ENCODE assay signal across 12 mouse cellular contexts in the genomic region with DNA sequence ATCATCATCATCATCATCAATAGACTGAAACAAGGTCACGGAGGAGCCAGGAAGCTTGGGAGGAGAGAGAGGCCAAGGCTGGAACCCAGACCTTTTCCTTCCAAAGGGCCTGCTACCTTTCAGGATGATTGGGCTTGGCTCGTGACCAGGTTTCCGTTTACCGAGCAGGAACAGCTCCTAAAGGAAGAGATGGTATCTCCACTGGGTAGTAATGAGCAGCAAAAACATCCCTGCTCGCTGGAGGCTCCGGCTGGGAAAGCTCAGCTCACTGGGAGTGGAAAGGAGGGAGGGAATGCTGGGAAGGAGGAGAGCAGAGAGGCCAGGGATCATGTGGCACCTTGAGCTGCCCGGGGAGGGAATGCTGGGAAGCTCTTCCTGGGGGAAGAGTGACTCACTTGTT.
DNase-seq lines count a peak whose midpoint lies in the region; ATAC-seq and TF ChIP-seq lines count a peak whose summit lies in the region.
"Had no signal": no experiment of that assay in that cellular context is flagged by ENCODE, and none has a peak within 500 bp of the region (broad histone marks: within the 10 kb centered on the region; RNA-seq: fewer than 3 reads in every experiment).

No protein-coding gene starts in this region.

- H3K36me3 ChIP-seq in heart, adult 2 months (ENCODE audit: control insufficient read depth, insufficient read depth, low read length), result no peaks in the 10 kb centered on the region
- no peaks in the 10 kb centered on the region for H3K36me3 ChIP-seq in kidney, adult 2 months (ENCODE audit: control insufficient read depth, insufficient read depth, low read length)
- H3K36me3 ChIP-seq in hindbrain, embryonic 13.5 days, result no peaks in the 10 kb centered on the region
- H3K36me3 ChIP-seq: forebrain, embryonic 15.5 days; limb, embryonic 10.5 days had no signal

- TF ChIP-seq EP300 in heart, adult 2 months (IDR thresholded peaks at IDR 0.05; ENCODE audit: insufficient read depth, low read depth, low read length), result no peak

- H3K9me3 ChIP-seq in hindbrain, embryonic 13.5 days, result no peaks in the 10 kb centered on the region
- H3K9me3 ChIP-seq: forebrain, embryonic 15.5 days; limb, embryonic 10.5 days had no signal

- no peaks in the 10 kb centered on the region for H3K27me3 ChIP-seq in heart, adult 2 months (ENCODE audit: control insufficient read depth, insufficient read depth, low read length)
- H3K27me3 ChIP-seq in kidney, adult 2 months (replicated peaks; ENCODE audit: control insufficient read depth, insufficient read depth, low read length), result no peaks in the 10 kb centered on the region
- peaks cover 6% of the 10 kb centered on the region; the same call in 1 of the 2 replicates for H3K27me3 ChIP-seq in hindbrain, embryonic 13.5 days
- H3K27me3 ChIP-seq: forebrain, embryonic 15.5 days had no signal

- no peak overlapping the region for H3K4me3 ChIP-seq in lung, adult 2 months (replicated peaks; ENCODE audit: extremely low read depth, low read depth, low read length)
- no peak overlapping the region for H3K4me3 ChIP-seq in heart, adult 2 months
- no peak overlapping the region for H3K4me3 ChIP-seq in kidney, adult 2 months (ENCODE audit: insufficient read depth, low read depth, low read length)
- no peak overlapping the region for H3K4me3 ChIP-seq in hindbrain, embryonic 13.5 days
- H3K4me3 ChIP-seq: forebrain, embryonic 15.5 days; layer of hippocampus, adult 2 months; limb, embryonic 10.5 days had no signal

- TF ChIP-seq POLR2A in lung, adult 2 months (IDR thresholded peaks at IDR 0.05; ENCODE audit: borderline replicate concordance, extremely low read depth, low read depth, low read length), result no peak
- no peak for TF ChIP-seq POLR2A in heart, adult 2 months (IDR thresholded peaks at IDR 0.05; ENCODE audit: insufficient read depth, low read depth, low read length)
- TF ChIP-seq POLR2A in kidney, adult 2 months (IDR thresholded peaks at IDR 0.05; ENCODE audit: low read depth, low read length), result no peak

- H3K27ac ChIP-seq in heart, adult 2 months, result no peak overlapping the region
- peak overlapping the region; percentile 51; the same call in 1 of the 2 replicates for H3K27ac ChIP-seq in kidney, adult 2 months (ENCODE audit: insufficient read depth, low read depth, low read length)
- no peak overlapping the region for H3K27ac ChIP-seq in hindbrain, embryonic 13.5 days
- H3K27ac ChIP-seq: forebrain, embryonic 15.5 days; layer of hippocampus, adult 2 months; limb, embryonic 10.5 days had no signal

- 32% methylated on average over 7 of the region's 7 CpGs for WGBS in lung, adult 2 months
- 24% methylated on average over 7 of the region's 7 CpGs for WGBS in heart, adult 2 months
- 32% methylated on average over 7 of the region's 7 CpGs for WGBS in kidney, adult 2 months
- 75% methylated on average over 7 of the region's 7 CpGs for WGBS in hindbrain, embryonic 13.5 days

- no peaks in the 10 kb centered on the region for H3K79me2 ChIP-seq in heart, adult 2 months (replicated peaks; ENCODE audit: control insufficient read depth, insufficient read depth, low read length)

- no peak for ATAC-seq in hindbrain, embryonic 13.5 days (ENCODE audit: low FRiP score)
- ATAC-seq: forebrain, embryonic 15.5 days; liver, postnatal 0 days had no signal

- no peaks in the 10 kb centered on the region for H3K4me1 ChIP-seq in lung, adult 2 months (ENCODE audit: control insufficient read depth, insufficient read depth, low read length)
- peaks cover 2% of the 10 kb centered on the region for H3K4me1 ChIP-seq in heart, adult 2 months (ENCODE audit: control insufficient read depth, insufficient read depth, low read length)
- no peaks in the 10 kb centered on the region; the same call in 1 of the 2 replicates for H3K4me1 ChIP-seq in kidney, adult 2 months (ENCODE audit: control insufficient read depth, insufficient read depth, low read length)
- peaks cover 8% of the 10 kb centered on the region for H3K4me1 ChIP-seq in hindbrain, embryonic 13.5 days (replicated peaks)

- intact Hi-C loops in heart, adult 2 months (cut with DNase I), result loop anchor here (2.0 to 10.0 kb wide), 3 partner anchors 56 to 358 kb away; partner anchors contain the start of gene St8sia2

- no peak overlapping the region for H3K4me2 ChIP-seq in hindbrain, embryonic 13.5 days
- H3K4me2 ChIP-seq: forebrain, embryonic 15.5 days had no signal

- peak; percentile 30 to 35 for DNase-seq in lung, adult 18-20 months
- DNase-seq in lung, adult 2 months, result no peak
- peak; percentile 40 to 66 for DNase-seq in heart, adult 2 months
- peak; percentile 69 for DNase-seq in kidney, adult 2 months
- DNase-seq in lung, postnatal 4 days, result peak; percentile 17 to 34
- no peak for DNase-seq in ovary, postnatal 10 days (ENCODE audit: low spot score)
- DNase-seq in spleen, adult 12 weeks (ENCODE audit: low spot score), result no peak
- DNase-seq: liver, postnatal 0 days had no signal

- no peak overlapping the region for H3K9ac ChIP-seq in heart, adult 2 months (ENCODE audit: low read depth, low read length)
- no peak overlapping the region for H3K9ac ChIP-seq in hindbrain, embryonic 13.5 days
- H3K9ac ChIP-seq: forebrain, embryonic 15.5 days; liver, postnatal 0 days had no signal

- no peak for TF ChIP-seq CTCF in lung, adult 2 months (IDR thresholded peaks at IDR 0.05; ENCODE audit: insufficient read depth, low read length)
- TF ChIP-seq CTCF in heart, adult 2 months (IDR thresholded peaks at IDR 0.05), result no peak
- no peak for TF ChIP-seq CTCF in kidney, adult 2 months (conservative IDR thresholded peaks at IDR 0.05; ENCODE audit: insufficient read depth, insufficient read length, low read depth, low read length)

Comparison
In these comparisons a context has a peak if more than half of its experiments do, and no peak if none do; other contexts are left out.
1. DNase-seq: peak in lung, adult 18-20 months (2 of 2), heart, adult 2 months (2 of 2), kidney, adult 2 months (single experiment) and lung, postnatal 4 days (2 of 2); none in lung, adult 2 months (single experiment), ovary, postnatal 10 days (single experiment) and spleen, adult 12 weeks (single experiment).